Mouse (Mus musculus): ENCODE results near the gene Ppy.

- TF ChIP-seq CTCF (IDR thresholded peaks at IDR 0.05; ENCODE audit: insufficient read depth, low read depth, low read length) (no peak), POLR2A (IDR thresholded peaks at IDR 0.05; ENCODE audit: insufficient read depth, low read depth, low read length) (no peak)
These were observed 48.4 kb downstream of the Ppy start for GRCm38 (mm10) chr11:102052697-102053096.
